Comparison of ENCODE assay signal across 13 mouse cellular contexts in genomic region chr12:99008786-99009185, GRCm38 (mm10).
"Had no signal": no experiment of that assay in that cellular context is flagged by ENCODE, and none has a peak within 500 bp of the region (broad histone marks: within the 10 kb centered on the region; RNA-seq: fewer than 3 reads in every experiment).

No protein-coding gene starts in this region.

- H3K27ac ChIP-seq: left cerebral cortex, adult 2 months; limb, embryonic 10.5 days; liver, embryonic 15.5 days had no signal

- H3K4me1 ChIP-seq: liver, embryonic 15.5 days had no signal

- ATAC-seq: lung, postnatal 0 days had no signal

- H3K27me3 ChIP-seq: liver, embryonic 15.5 days had no signal

- H3K36me3 ChIP-seq: limb, embryonic 10.5 days; liver, embryonic 15.5 days had no signal

- H3K4me2 ChIP-seq: liver, embryonic 11.5 days; liver, embryonic 15.5 days had no signal

- DNase-seq: kidney, adult 18-20 months; kidney, postnatal 10 days; lung, adult 2 months; lung, postnatal 36 days; right cerebral cortex, postnatal 4 days; spleen, adult 18-20 months; thymus, adult 18-20 months; thymus, postnatal 14 days had no signal

- H3K9ac ChIP-seq: liver, embryonic 15.5 days had no signal

- H3K9me3 ChIP-seq: limb, embryonic 10.5 days; liver, embryonic 15.5 days had no signal

- H3K4me3 ChIP-seq: left cerebral cortex, adult 2 months; limb, embryonic 10.5 days; liver, embryonic 15.5 days had no signal
